Mouse (Mus musculus): Measurements from ENCODE around the gene Stx7.
"Not testable (repeated sequence)": the region's sequence is repeated elsewhere in the genome, so short reads cannot be mapped to it uniquely, and the experiment has no call there.

- TF ChIP-seq CTCF (IDR thresholded peaks at IDR 0.05; ENCODE audit: borderline replicate concordance, insufficient read depth, low read depth, low read length); POLR2A (IDR thresholded peaks at IDR 0.05; ENCODE audit: borderline replicate concordance, insufficient read depth, low read length): not testable (repeated sequence)
Measured at GRCm38 (mm10) chr10:24109434-24109833, 39.7 kb upstream of the Stx7 start, which contains the start of gene Taar9.
